Mouse (Mus musculus) C2C12 (cell line): ENCODE results near the gene Zfp385b.
"Not testable (repeated sequence)": the region's sequence is repeated elsewhere in the genome, so short reads cannot be mapped to it uniquely, and the experiment has no call there.

Experiments used
- CTCF ChIP-seq: IDR thresholded peaks from one replicate; pipeline ENCODE4 v1.5.1; 2011; ENCODE audit not compliant: control insufficient read depth, insufficient read depth, insufficient read length
- USF1 ChIP-seq: IDR thresholded peaks from one replicate; pipeline ENCODE4 v1.6.1; 2011; ENCODE audit warnings: low read depth, mild to moderate bottlenecking, control low read depth, moderate library complexity

GRCm38 (mm10) chr2:77450017-77450416 is 369.4 kb downstream of the Zfp385b start:
- not testable (repeated sequence) for TF ChIP-seq USF1, CTCF
